Mouse (Mus musculus): Measurements from ENCODE around the gene Nat14. TPM values are rescaled to one million over a fixed set of nuclear protein-coding genes. Genes with fewer than 3 reads are reported as not detected.
"Not testable (repeated sequence)": the region's sequence is repeated elsewhere in the genome, so short reads cannot be mapped to it uniquely, and the experiment has no call there.

The Nat14 gene
- polyA plus RNA-seq (2012; rRNA removed), result 2.8 and 3.2 TPM in 2 replicates

DNA sequence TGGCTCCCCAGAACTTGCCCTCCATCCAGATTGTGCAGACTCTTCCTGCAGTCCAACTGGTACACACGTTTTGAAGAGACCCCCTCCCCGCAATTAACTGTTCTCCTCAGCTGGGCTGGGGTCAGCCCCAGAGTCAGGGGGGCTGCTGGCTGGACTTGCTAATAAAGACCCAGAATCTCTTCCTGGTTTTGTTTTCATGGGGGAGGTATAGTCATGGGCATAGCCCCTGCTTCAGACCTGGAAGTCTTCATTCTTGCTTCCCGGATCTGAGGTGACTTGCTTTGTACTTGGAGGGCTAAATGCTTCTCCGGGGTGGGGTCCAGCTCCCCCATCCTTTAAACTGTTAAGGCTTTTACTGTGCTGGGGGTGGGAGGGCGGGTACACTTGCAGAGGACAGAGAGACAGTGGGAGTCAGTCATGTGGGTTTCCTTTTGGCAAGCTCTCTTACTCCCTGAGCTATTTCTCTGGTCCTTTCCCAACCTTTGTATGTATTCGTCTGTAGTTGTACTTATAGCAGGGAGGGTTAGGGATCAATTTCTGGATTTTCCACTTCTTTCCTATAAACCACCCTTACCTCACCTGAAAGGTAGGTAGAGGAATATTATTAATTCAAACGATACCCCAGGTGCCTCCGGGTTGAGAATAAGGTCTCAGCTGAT, at the start of gene Nat14:
TSS of gene Nat14 (plus strand) at position 205 of the 659 bp plus-strand sequence.
- H3K4me3 ChIP-seq (ENCODE audit: extremely low read depth, insufficient read depth, insufficient read length), result peak within 1 kb of the TSS; percentile 31; the same call in 1 of the 2 replicates
- TF ChIP-seq POLR2A (IDR thresholded peaks at IDR 0.05; ENCODE audit: low read depth, low read length) (no peak), CTCF (IDR thresholded peaks at IDR 0.05; ENCODE audit: extremely low read depth, insufficient read depth, insufficient read length, insufficient replicate concordance) (no peak)
- no peak within 1 kb of the TSS for H3K27ac ChIP-seq (ENCODE audit: insufficient read depth, low read length)
- no peak for DNase-seq (ENCODE audit: low read depth in 1 of 2, low spot score in 2 of 2)
- 36% methylated on average over 8 of the region's 8 CpGs for WGBS
- H3K27me3 ChIP-seq (ENCODE audit: control insufficient read depth, insufficient read depth, low read length), result peaks cover 11% of the 10 kb centered on the region
- H3K36me3 ChIP-seq (ENCODE audit: control insufficient read depth, insufficient read depth, low read length), result peaks cover 27% of the 10 kb centered on the region
- peaks cover 16% of the 10 kb centered on the region for H3K4me1 ChIP-seq (ENCODE audit: control insufficient read depth, insufficient read depth, insufficient read length)

DNA sequence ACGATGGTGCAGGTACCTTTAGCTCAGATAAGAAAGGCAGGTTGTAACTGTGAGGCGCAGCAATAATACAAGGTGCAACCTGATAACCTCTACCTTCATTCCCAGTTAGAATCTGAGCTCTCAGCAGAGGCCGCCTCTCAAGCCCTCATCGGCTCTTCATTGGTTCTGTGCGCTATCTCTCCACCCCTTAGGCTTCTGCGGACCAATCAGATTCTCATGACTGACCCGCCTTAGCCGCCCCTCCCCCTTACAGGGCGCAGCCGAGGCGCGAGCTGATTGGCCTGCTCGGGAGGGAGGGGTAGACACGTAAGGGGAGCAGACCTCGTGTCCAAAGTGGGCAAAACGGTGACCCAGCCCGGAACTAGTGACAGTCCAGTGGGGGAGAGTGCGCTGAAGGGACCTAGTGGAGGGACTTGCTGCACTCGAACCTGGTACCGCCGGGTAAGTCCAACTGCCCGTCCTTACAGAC, 45.0 kb upstream of the Nat14 start, which contains the start of gene Isoc2a:
TSS of gene Isoc2a (plus strand) at position 401 of the 469 bp plus-strand sequence.
- peaks cover 8% of the 10 kb centered on the region; the same call in 1 of the 2 replicates for H3K4me1 ChIP-seq (ENCODE audit: control insufficient read depth, insufficient read depth, insufficient read length)
- H3K4me3 ChIP-seq (ENCODE audit: extremely low read depth, insufficient read depth, insufficient read length), result peak within 1 kb of the TSS; percentile 69
- H3K36me3 ChIP-seq (ENCODE audit: control insufficient read depth, insufficient read depth, low read length), result no peaks in the 10 kb centered on the region
- TF ChIP-seq CTCF (IDR thresholded peaks at IDR 0.05; ENCODE audit: extremely low read depth, insufficient read depth, insufficient read length, insufficient replicate concordance) (no peak), POLR2A (IDR thresholded peaks at IDR 0.05; ENCODE audit: low read depth, low read length) (peak; percentile 93)
- H3K27ac ChIP-seq (ENCODE audit: insufficient read depth, low read length), result peak within 1 kb of the TSS; percentile 53
- peak; percentile 87 to 88 for DNase-seq (ENCODE audit: low read depth in 1 of 2, low spot score in 2 of 2)
- WGBS, result under 1% methylated on average over 22 of the region's 22 CpGs
- H3K27me3 ChIP-seq (ENCODE audit: control insufficient read depth, insufficient read depth, low read length), result no peaks in the 10 kb centered on the region

DNA sequence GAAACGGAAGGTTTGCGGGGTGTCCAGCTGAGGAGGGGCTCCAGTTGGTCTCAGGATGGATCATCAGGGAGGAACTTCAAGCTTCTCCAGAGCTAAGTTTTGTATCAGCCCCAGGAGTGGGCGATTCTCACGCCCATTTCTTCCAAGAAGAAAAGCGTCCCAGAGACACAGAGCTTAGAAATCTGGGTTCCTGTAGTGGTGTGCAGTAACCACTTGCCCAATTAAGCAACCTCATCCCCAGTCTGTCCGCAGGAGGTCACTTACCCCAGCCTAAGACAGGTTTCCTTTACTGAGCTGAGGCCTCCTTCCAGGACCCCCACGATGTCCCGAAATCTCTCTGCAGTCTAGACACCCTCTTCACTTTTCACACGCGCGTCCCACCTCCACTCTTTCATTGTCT, 44.6 kb upstream of the Nat14 start:
- TF ChIP-seq POLR2A (IDR thresholded peaks at IDR 0.05; ENCODE audit: low read depth, low read length) (no peak), CTCF (IDR thresholded peaks at IDR 0.05; ENCODE audit: extremely low read depth, insufficient read depth, insufficient read length, insufficient replicate concordance) (no peak)
- H3K27ac ChIP-seq (ENCODE audit: insufficient read depth, low read length), result peak overlapping the region; percentile 53
- peak overlapping the region; percentile 69 for H3K4me3 ChIP-seq (ENCODE audit: extremely low read depth, insufficient read depth, insufficient read length)
- H3K4me1 ChIP-seq (ENCODE audit: control insufficient read depth, insufficient read depth, insufficient read length), result peaks cover 8% of the 10 kb centered on the region; the same call in 1 of the 2 replicates
- no peak for DNase-seq (ENCODE audit: low read depth in 1 of 2, low spot score in 2 of 2)
- 1% methylated on average over 11 of the region's 11 CpGs for WGBS
- no peaks in the 10 kb centered on the region for H3K36me3 ChIP-seq (ENCODE audit: control insufficient read depth, insufficient read depth, low read length)
- no peaks in the 10 kb centered on the region for H3K27me3 ChIP-seq (ENCODE audit: control insufficient read depth, insufficient read depth, low read length)

DNA sequence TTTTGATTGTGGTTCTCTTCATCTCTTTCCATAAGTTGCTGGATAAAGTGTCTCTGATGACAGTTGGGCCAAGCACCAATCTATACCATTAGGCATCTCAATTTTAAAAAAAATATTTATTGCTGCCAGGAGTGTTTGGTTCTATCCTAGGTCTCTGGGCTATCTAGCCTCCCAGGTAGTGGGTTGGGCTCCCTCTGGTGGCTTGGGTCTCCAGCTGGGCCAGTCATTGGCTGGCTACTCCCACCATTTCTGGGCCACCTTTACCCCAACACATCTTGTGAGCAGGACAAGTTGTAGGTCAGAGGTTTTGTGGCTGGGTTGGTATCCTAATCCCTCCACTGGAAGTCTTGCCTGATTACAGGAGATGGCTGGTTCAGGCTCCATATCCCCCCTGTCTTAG, 43.6 kb upstream of the Nat14 start:
- no peaks in the 10 kb centered on the region for H3K27me3 ChIP-seq (ENCODE audit: control insufficient read depth, insufficient read depth, low read length)
- peak in 1 of 2 experiments; percentile 51 for DNase-seq (ENCODE audit: low read depth in 1 of 2, low spot score in 2 of 2)
- TF ChIP-seq CTCF (IDR thresholded peaks at IDR 0.05; ENCODE audit: extremely low read depth, insufficient read depth, insufficient read length, insufficient replicate concordance), result peak; percentile 19; the same call in 1 of the 2 replicates
- TF ChIP-seq POLR2A (IDR thresholded peaks at IDR 0.05; ENCODE audit: low read depth, low read length), result no peak
- H3K4me1 ChIP-seq (ENCODE audit: control insufficient read depth, insufficient read depth, insufficient read length), result peaks cover 8% of the 10 kb centered on the region; the same call in 1 of the 2 replicates
- H3K27ac ChIP-seq (ENCODE audit: insufficient read depth, low read length), result no peak overlapping the region
- no peaks in the 10 kb centered on the region for H3K36me3 ChIP-seq (ENCODE audit: control insufficient read depth, insufficient read depth, low read length)
- no peak overlapping the region for H3K4me3 ChIP-seq (ENCODE audit: extremely low read depth, insufficient read depth, insufficient read length)

DNA sequence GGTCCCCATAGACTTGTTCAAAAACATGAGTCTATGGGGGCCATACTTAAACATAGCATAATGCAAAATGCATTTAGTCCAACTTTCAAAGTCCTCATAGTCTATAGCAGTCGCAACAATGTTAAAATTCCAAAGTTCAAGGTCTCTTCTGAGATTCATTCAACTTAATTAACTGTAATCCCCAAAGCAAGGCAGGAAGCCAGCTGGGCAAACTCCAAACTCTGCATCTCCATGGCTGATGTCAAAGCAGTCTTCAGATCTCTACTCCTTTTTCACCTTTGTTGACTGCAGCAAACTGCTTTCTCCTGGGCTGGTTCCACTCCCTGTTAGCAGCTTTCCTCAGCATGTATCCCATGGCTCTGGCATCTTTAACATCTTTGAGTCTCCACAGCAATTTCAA, 42.8 kb upstream of the Nat14 start:
- not testable (repeated sequence) for H3K4me1 ChIP-seq (ENCODE audit: control insufficient read depth, insufficient read depth, insufficient read length); H3K36me3 ChIP-seq (ENCODE audit: control insufficient read depth, insufficient read depth, low read length); H3K27me3 ChIP-seq (ENCODE audit: control insufficient read depth, insufficient read depth, low read length); DNase-seq (ENCODE audit: low read depth in 1 of 2, low spot score in 2 of 2); H3K27ac ChIP-seq (ENCODE audit: insufficient read depth, low read length); H3K4me3 ChIP-seq (ENCODE audit: extremely low read depth, insufficient read depth, insufficient read length)
- WGBS, result 85% methylated on average over 1 of the region's 1 CpGs

DNA sequence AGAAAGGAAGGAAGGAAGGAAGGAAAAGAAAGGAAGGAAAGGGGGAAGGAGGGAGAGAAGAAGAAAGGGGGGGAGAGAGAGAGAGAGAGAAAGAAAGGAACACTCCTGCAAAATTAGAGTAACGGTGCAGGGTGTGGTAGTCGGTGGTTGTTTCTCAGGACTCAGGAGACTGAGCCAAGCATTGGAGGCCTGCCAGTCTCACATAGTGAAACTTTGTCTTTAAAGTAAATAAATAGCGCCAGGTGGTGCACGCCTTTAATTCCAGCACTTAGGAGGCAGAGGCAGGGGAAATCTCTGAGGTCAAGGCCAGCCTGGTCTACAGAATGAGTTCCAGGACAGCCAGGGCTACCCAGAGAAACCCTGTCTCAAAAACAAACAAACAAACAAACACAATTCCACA, 35.1 kb upstream of the Nat14 start:
- H3K4me1 ChIP-seq (ENCODE audit: control insufficient read depth, insufficient read depth, insufficient read length), result no peaks in the 10 kb centered on the region
- peaks cover 2% of the 10 kb centered on the region; the same call in 1 of the 2 replicates for H3K36me3 ChIP-seq (ENCODE audit: control insufficient read depth, insufficient read depth, low read length)
- H3K27me3 ChIP-seq (ENCODE audit: control insufficient read depth, insufficient read depth, low read length), result no peaks in the 10 kb centered on the region
- DNase-seq (ENCODE audit: low read depth in 1 of 2, low spot score in 2 of 2), result no peak
- TF ChIP-seq POLR2A (IDR thresholded peaks at IDR 0.05; ENCODE audit: low read depth, low read length) (no peak), CTCF (IDR thresholded peaks at IDR 0.05; ENCODE audit: extremely low read depth, insufficient read depth, insufficient read length, insufficient replicate concordance) (no peak)
- no peak overlapping the region for H3K27ac ChIP-seq (ENCODE audit: insufficient read depth, low read length)
- WGBS, result 78% methylated on average over 4 of the region's 4 CpGs
- H3K4me3 ChIP-seq (ENCODE audit: extremely low read depth, insufficient read depth, insufficient read length), result no peak overlapping the region

DNA sequence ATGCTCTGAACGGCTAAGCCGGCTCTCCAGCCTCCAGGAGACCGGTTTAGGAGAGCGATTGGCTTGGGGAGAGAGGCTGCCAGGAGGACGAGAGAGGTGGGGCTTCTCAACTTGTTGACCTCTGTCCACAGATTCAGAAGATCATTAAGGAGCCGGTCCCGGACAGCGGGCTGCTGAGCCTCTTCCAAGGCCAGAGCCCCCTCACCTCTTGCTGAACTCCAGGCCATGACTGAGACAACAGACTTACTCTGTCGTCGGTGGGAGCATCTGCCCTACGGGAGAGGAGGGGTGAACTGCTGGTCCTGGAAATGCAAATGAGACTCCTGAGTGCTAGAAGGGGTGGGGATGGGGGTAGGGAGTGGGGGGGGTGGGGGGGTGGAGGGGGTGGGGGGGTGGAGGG, 26.6 kb upstream of the Nat14 start:
- WGBS, result 93% methylated on average over 11 of the region's 11 CpGs
- Histone ChIP-seq H3K27ac (ENCODE audit: insufficient read depth, low read length) (no peak overlapping the region), H3K4me3 (ENCODE audit: extremely low read depth, insufficient read depth, insufficient read length) (no peak overlapping the region), H3K36me3 (ENCODE audit: control insufficient read depth, insufficient read depth, low read length) (peaks cover 3% of the 10 kb centered on the region; the same call in 1 of the 2 replicates), H3K27me3 (ENCODE audit: control insufficient read depth, insufficient read depth, low read length) (no peaks in the 10 kb centered on the region), H3K4me1 (ENCODE audit: control insufficient read depth, insufficient read depth, insufficient read length) (no peaks in the 10 kb centered on the region)
- no peak for DNase-seq (ENCODE audit: low read depth in 1 of 2, low spot score in 2 of 2)
- TF ChIP-seq CTCF (IDR thresholded peaks at IDR 0.05; ENCODE audit: extremely low read depth, insufficient read depth, insufficient read length, insufficient replicate concordance) (no peak), POLR2A (IDR thresholded peaks at IDR 0.05; ENCODE audit: low read depth, low read length) (no peak)

All from spleen, adult 2 months (tissue).